In the genomic region with DNA sequence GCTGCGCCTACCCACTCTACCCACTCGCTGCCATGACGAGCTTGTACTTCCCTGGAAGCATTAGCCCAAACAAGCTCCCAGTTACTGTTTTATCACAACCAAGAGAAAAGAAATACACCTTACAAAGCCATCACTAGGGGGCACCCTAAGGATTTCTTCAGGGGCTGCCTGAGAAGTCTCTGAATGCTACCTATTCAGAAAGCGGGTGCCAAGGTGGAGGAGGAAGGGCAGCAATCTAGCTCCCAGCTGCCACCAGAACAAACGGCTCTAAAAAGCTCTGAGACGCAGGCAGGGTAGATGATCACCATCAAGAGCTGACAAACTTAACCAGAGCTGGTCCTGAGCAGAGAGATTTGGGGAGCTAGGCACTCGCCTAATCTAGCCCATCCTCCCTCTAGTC, we compare ENCODE assay signal across 9 mouse cellular contexts. TPM values are rescaled to one million over a fixed set of nuclear protein-coding genes. Genes with fewer than 3 reads are reported as not detected.
DNase-seq lines count a peak whose midpoint lies in the region; ATAC-seq lines count a peak whose summit lies in the region.
"Had no signal": no experiment of that assay in that cellular context is flagged by ENCODE, and none has a peak within 500 bp of the region (broad histone marks: within the 10 kb centered on the region; RNA-seq: fewer than 3 reads in every experiment).

No protein-coding gene starts in this region.

- 43% methylated on average over 7 of the region's 7 CpGs for WGBS in liver, embryonic 15.5 days (ENCODE audit: insufficient replicate concordance)
- WGBS in neural tube, embryonic 15.5 days, result 62% methylated on average over 7 of the region's 7 CpGs

- no peaks in the 10 kb centered on the region for H3K9me3 ChIP-seq in liver, embryonic 15.5 days (replicated peaks)
- no peaks in the 10 kb centered on the region for H3K9me3 ChIP-seq in neural tube, embryonic 15.5 days (replicated peaks)
- H3K9me3 ChIP-seq: heart, embryonic 13.5 days had no signal

- ATAC-seq in liver, embryonic 15.5 days (ENCODE audit: insufficient read depth), result peak; percentile 22; the same call in 1 of the 2 replicates
- ATAC-seq in neural tube, embryonic 15.5 days (ENCODE audit: low FRiP score), result no peak

- DNase-seq in urinary bladder, postnatal 14 days (ENCODE audit: low spot score), result peak; percentile 54
- DNase-seq in urinary bladder, postnatal 4 days (ENCODE audit: low spot score in 2 of 2), result no peak
- peak; percentile 13 for DNase-seq in adrenal gland, postnatal 25 days
- peak; percentile 37 for DNase-seq in embryo, embryonic 9.5 days (ENCODE audit: extremely low spot score)
- DNase-seq in kidney, postnatal 25 days, result peak; percentile 63 to 80
- peak; percentile 56 to 65 for DNase-seq in spleen, postnatal 36 days (ENCODE audit: low spot score in 2 of 2)

- no peak overlapping the region for H3K4me3 ChIP-seq in liver, embryonic 15.5 days (replicated peaks)
- no peak overlapping the region for H3K4me3 ChIP-seq in neural tube, embryonic 15.5 days (replicated peaks)
- H3K4me3 ChIP-seq: heart, embryonic 13.5 days had no signal

- H3K36me3 ChIP-seq in liver, embryonic 15.5 days (replicated peaks), result peaks cover 85% of the 10 kb centered on the region
- peaks cover 75% of the 10 kb centered on the region for H3K36me3 ChIP-seq in neural tube, embryonic 15.5 days

- H3K27me3 ChIP-seq in liver, embryonic 15.5 days, result no peaks in the 10 kb centered on the region
- H3K27me3 ChIP-seq in neural tube, embryonic 15.5 days (replicated peaks), result no peaks in the 10 kb centered on the region
- H3K27me3 ChIP-seq: heart, embryonic 13.5 days had no signal

- no peaks in the 10 kb centered on the region for H3K4me1 ChIP-seq in liver, embryonic 15.5 days (replicated peaks)
- H3K4me1 ChIP-seq in neural tube, embryonic 15.5 days, result no peaks in the 10 kb centered on the region

- H3K27ac ChIP-seq in liver, embryonic 15.5 days (replicated peaks), result no peak overlapping the region
- H3K27ac ChIP-seq in neural tube, embryonic 15.5 days (replicated peaks), result no peak overlapping the region
- H3K27ac ChIP-seq: heart, embryonic 13.5 days had no signal

- H3K4me2 ChIP-seq in liver, embryonic 15.5 days, result no peak overlapping the region
- H3K4me2 ChIP-seq in neural tube, embryonic 15.5 days, result no peak overlapping the region
- H3K4me2 ChIP-seq: heart, embryonic 13.5 days had no signal

- no peak overlapping the region for H3K9ac ChIP-seq in liver, embryonic 15.5 days
- no peak overlapping the region for H3K9ac ChIP-seq in neural tube, embryonic 15.5 days (replicated peaks)
- H3K9ac ChIP-seq: heart, embryonic 13.5 days had no signal

RNA-seq across cellular contexts. Expression of gene Stau1, which starts 39.3 kb away (rescaled TPM):
- total RNA-seq in adrenal gland, postnatal 25 days (2021), result 88.6 and 93.2 TPM in 2 replicates
- polyA plus RNA-seq in liver, embryonic 15.5 days (2015; fragmentation: Nextera tagmentation; extraction: Ambion mirVana), result 24.2 and 26.2 TPM in 2 replicates
- 96.6 and 103 TPM in 2 replicates for polyA plus RNA-seq in neural tube, embryonic 15.5 days (2015; fragmentation: Nextera tagmentation; extraction: Ambion mirVana)

RNA-seq across cellular contexts. Expression of gene Cse1l, which starts 51.0 kb away (rescaled TPM):
- 67.6 and 83.7 TPM in 2 replicates for total RNA-seq in adrenal gland, postnatal 25 days (2021)
- polyA plus RNA-seq in liver, embryonic 15.5 days (2015; fragmentation: Nextera tagmentation; extraction: Ambion mirVana), result 44.7 and 50.6 TPM in 2 replicates
- 85.9 and 94.2 TPM in 2 replicates for polyA plus RNA-seq in neural tube, embryonic 15.5 days (2015; fragmentation: Nextera tagmentation; extraction: Ambion mirVana)

RNA-seq across cellular contexts. Expression of gene Ddx27, which starts 58.2 kb away (rescaled TPM):
- 33.6 and 35.8 TPM in 2 replicates for total RNA-seq in adrenal gland, postnatal 25 days (2021)
- 35.7 and 37.6 TPM in 2 replicates for polyA plus RNA-seq in liver, embryonic 15.5 days (2015; fragmentation: Nextera tagmentation; extraction: Ambion mirVana)
- 32.5 and 42.8 TPM in 2 replicates for polyA plus RNA-seq in neural tube, embryonic 15.5 days (2015; fragmentation: Nextera tagmentation; extraction: Ambion mirVana)

Comparison
In these comparisons a context has a peak if more than half of its experiments do, and no peak if none do; other contexts are left out.
1. DNase-seq: peak in urinary bladder, postnatal 14 days (single experiment), adrenal gland, postnatal 25 days (single experiment), embryo, embryonic 9.5 days (single experiment), kidney, postnatal 25 days (2 of 2) and spleen, postnatal 36 days (2 of 2); none in urinary bladder, postnatal 4 days (0 of 2).